Comparison of ENCODE assay signal across 25 mouse cellular contexts in genomic region chr11:121524191-121524590, GRCm38 (mm10). TPM values are rescaled to one million over a fixed set of nuclear protein-coding genes. Genes with fewer than 3 reads are reported as not detected.
DNase-seq lines count a peak whose midpoint lies in the region; ATAC-seq and TF ChIP-seq lines count a peak whose summit lies in the region.
"Had no signal": no experiment of that assay in that cellular context is flagged by ENCODE, and none has a peak within 500 bp of the region (broad histone marks: within the 10 kb centered on the region; RNA-seq: fewer than 3 reads in every experiment).

No protein-coding gene starts in this region.

- no peak overlapping the region for H3K4me2 ChIP-seq in embryonic facial prominence, embryonic 14.5 days (ENCODE audit: low read depth, low read length)
- no peak overlapping the region for H3K4me2 ChIP-seq in lung, embryonic 14.5 days
- H3K4me2 ChIP-seq in stomach, embryonic 16.5 days (ENCODE audit: low read depth, low read length), result no peak overlapping the region
- H3K4me2 ChIP-seq in stomach, postnatal 0 days (replicated peaks; ENCODE audit: low read depth), result no peak overlapping the region
- H3K4me2 ChIP-seq: forebrain, embryonic 12.5 days; forebrain, embryonic 15.5 days; heart, embryonic 12.5 days; heart, embryonic 15.5 days; hindbrain, embryonic 13.5 days had no signal

- no peak overlapping the region for H3K4me3 ChIP-seq in embryonic facial prominence, embryonic 14.5 days (ENCODE audit: low read depth, low read length)
- no peak overlapping the region for H3K4me3 ChIP-seq in embryonic facial prominence, embryonic 10.5 days
- no peak overlapping the region for H3K4me3 ChIP-seq in lung, embryonic 14.5 days (ENCODE audit: low read depth, low read length)
- H3K4me3 ChIP-seq in stomach, embryonic 16.5 days (replicated peaks; ENCODE audit: low read length), result no peak overlapping the region
- H3K4me3 ChIP-seq in stomach, postnatal 0 days (ENCODE audit: low read depth, low read length), result no peak overlapping the region
- H3K4me3 ChIP-seq: erythroblast, embryonic 14.5 days; forebrain, embryonic 12.5 days; forebrain, embryonic 15.5 days; heart, embryonic 12.5 days; heart, embryonic 15.5 days; hindbrain, embryonic 10.5 days; hindbrain, embryonic 13.5 days had no signal

- H3K4me1 ChIP-seq in embryonic facial prominence, embryonic 14.5 days (ENCODE audit: control insufficient read depth, insufficient read depth, low read length), result no peaks in the 10 kb centered on the region; the same call in 1 of the 2 replicates
- peaks cover 10% of the 10 kb centered on the region for H3K4me1 ChIP-seq in embryonic facial prominence, embryonic 10.5 days
- H3K4me1 ChIP-seq in lung, embryonic 14.5 days (ENCODE audit: insufficient read depth), result no peaks in the 10 kb centered on the region
- no peaks in the 10 kb centered on the region for H3K4me1 ChIP-seq in stomach, embryonic 16.5 days (ENCODE audit: control insufficient read depth, insufficient read depth, low read length)
- H3K4me1 ChIP-seq in stomach, postnatal 0 days (replicated peaks; ENCODE audit: control insufficient read depth, insufficient read depth), result no peaks in the 10 kb centered on the region
- H3K4me1 ChIP-seq: forebrain, embryonic 15.5 days; heart, embryonic 15.5 days had no signal

- no peaks in the 10 kb centered on the region for H3K27me3 ChIP-seq in embryonic facial prominence, embryonic 14.5 days (replicated peaks; ENCODE audit: control insufficient read depth, insufficient read depth, low read length)
- H3K27me3 ChIP-seq in embryonic facial prominence, embryonic 10.5 days (replicated peaks; ENCODE audit: low read depth, poor library complexity, severe bottlenecking), result no peaks in the 10 kb centered on the region
- H3K27me3 ChIP-seq in lung, embryonic 14.5 days (ENCODE audit: insufficient read depth, low read length), result no peaks in the 10 kb centered on the region
- no peaks in the 10 kb centered on the region for H3K27me3 ChIP-seq in stomach, embryonic 16.5 days (ENCODE audit: control insufficient read depth, insufficient read depth, low read length)
- H3K27me3 ChIP-seq in stomach, postnatal 0 days (ENCODE audit: control insufficient read depth, insufficient read depth, low read length), result no peaks in the 10 kb centered on the region
- H3K27me3 ChIP-seq: forebrain, embryonic 12.5 days; forebrain, embryonic 15.5 days; heart, embryonic 12.5 days; heart, embryonic 15.5 days; hindbrain, embryonic 13.5 days had no signal

- no peaks in the 10 kb centered on the region for H3K36me3 ChIP-seq in embryonic facial prominence, embryonic 14.5 days (ENCODE audit: control insufficient read depth, insufficient read depth, low read length)
- H3K36me3 ChIP-seq in embryonic facial prominence, embryonic 10.5 days (replicated peaks), result no peaks in the 10 kb centered on the region
- H3K36me3 ChIP-seq in lung, embryonic 14.5 days (ENCODE audit: insufficient read depth), result no peaks in the 10 kb centered on the region
- no peaks in the 10 kb centered on the region for H3K36me3 ChIP-seq in stomach, embryonic 16.5 days (ENCODE audit: control insufficient read depth, insufficient read depth, low read length)
- H3K36me3 ChIP-seq in stomach, postnatal 0 days (ENCODE audit: control insufficient read depth, insufficient read depth, low read length), result no peaks in the 10 kb centered on the region
- H3K36me3 ChIP-seq: forebrain, embryonic 12.5 days; forebrain, embryonic 15.5 days; heart, embryonic 12.5 days; heart, embryonic 15.5 days; hindbrain, embryonic 10.5 days; hindbrain, embryonic 13.5 days had no signal

- WGBS in embryonic facial prominence, embryonic 14.5 days, result 77% methylated on average over 7 of the region's 7 CpGs
- WGBS in embryonic facial prominence, embryonic 10.5 days, result 90% methylated on average over 7 of the region's 7 CpGs
- 62% methylated on average over 7 of the region's 7 CpGs for WGBS in lung, embryonic 14.5 days
- WGBS in stomach, embryonic 16.5 days, result 59% methylated on average over 7 of the region's 7 CpGs
- WGBS in stomach, postnatal 0 days, result 61% methylated on average over 7 of the region's 7 CpGs

- no peak for TF ChIP-seq EP300 in stomach, postnatal 0 days (optimal IDR thresholded peaks at IDR 0.05)

- ATAC-seq in embryonic facial prominence, embryonic 14.5 days (ENCODE audit: low read depth), result peak; percentile 27; the same call in 1 of the 2 replicates
- no peak for ATAC-seq in lung, embryonic 14.5 days (ENCODE audit: insufficient read depth)
- ATAC-seq in stomach, embryonic 16.5 days (ENCODE audit: insufficient read depth, low FRiP score), result no peak
- no peak for ATAC-seq in stomach, postnatal 0 days (ENCODE audit: low FRiP score, low TSS enrichment)
- ATAC-seq: activated CD4-positive, CD25-positive, alpha-beta regulatory T cell, adult 4 months; forebrain, embryonic 15.5 days; hindbrain, postnatal 0 days; inflammation-experienced regulatory T-cells, adult 6 months had no signal

- no peak overlapping the region for H3K27ac ChIP-seq in embryonic facial prominence, embryonic 14.5 days (replicated peaks; ENCODE audit: low read depth, low read length)
- no peak overlapping the region for H3K27ac ChIP-seq in embryonic facial prominence, embryonic 10.5 days (replicated peaks)
- H3K27ac ChIP-seq in lung, embryonic 14.5 days (ENCODE audit: low read depth), result 0 out of 2 replicates have a peak overlapping the region, but pooled peaks have one; percentile 27
- 0 out of 2 replicates have a peak overlapping the region, but pooled peaks have one; percentile 3 for H3K27ac ChIP-seq in stomach, embryonic 16.5 days (ENCODE audit: low read length)
- no peak overlapping the region for H3K27ac ChIP-seq in stomach, postnatal 0 days (replicated peaks)
- H3K27ac ChIP-seq: forebrain, embryonic 12.5 days; forebrain, embryonic 15.5 days; heart, embryonic 15.5 days; hindbrain, embryonic 10.5 days; hindbrain, embryonic 13.5 days; hindbrain, postnatal 0 days had no signal

- no peak overlapping the region for H3K9ac ChIP-seq in embryonic facial prominence, embryonic 14.5 days (ENCODE audit: low read depth, low read length)
- no peak overlapping the region for H3K9ac ChIP-seq in lung, embryonic 14.5 days
- no peak overlapping the region for H3K9ac ChIP-seq in stomach, embryonic 16.5 days (ENCODE audit: low read length)
- no peak overlapping the region for H3K9ac ChIP-seq in stomach, postnatal 0 days (ENCODE audit: low read length)
- H3K9ac ChIP-seq: forebrain, embryonic 12.5 days; forebrain, embryonic 15.5 days; heart, embryonic 12.5 days; heart, embryonic 15.5 days; hindbrain, embryonic 13.5 days had no signal

- no peaks in the 10 kb centered on the region for H3K9me3 ChIP-seq in embryonic facial prominence, embryonic 14.5 days (ENCODE audit: control insufficient read depth, low read length)
- H3K9me3 ChIP-seq in embryonic facial prominence, embryonic 10.5 days, result no peaks in the 10 kb centered on the region
- no peaks in the 10 kb centered on the region for H3K9me3 ChIP-seq in lung, embryonic 14.5 days (ENCODE audit: low read depth, low read length)
- H3K9me3 ChIP-seq in stomach, embryonic 16.5 days (replicated peaks; ENCODE audit: control insufficient read depth, low read length), result no peaks in the 10 kb centered on the region
- no peaks in the 10 kb centered on the region for H3K9me3 ChIP-seq in stomach, postnatal 0 days (ENCODE audit: control insufficient read depth, low read length)
- H3K9me3 ChIP-seq: forebrain, embryonic 12.5 days; forebrain, embryonic 15.5 days; heart, embryonic 12.5 days; heart, embryonic 15.5 days; hindbrain, embryonic 10.5 days; hindbrain, embryonic 13.5 days had no signal

- DNase-seq in cerebellum, adult 11-12 months, result peak; percentile 36
- no peak for DNase-seq in cerebellum, postnatal 36 days
- no peak for DNase-seq in embryonic facial prominence, embryonic 14.5 days (ENCODE audit: low spot score)
- no peak for DNase-seq in embryonic facial prominence, embryonic 10.5 days (ENCODE audit: low spot score)
- DNase-seq in lung, embryonic 14.5 days, result no peak
- DNase-seq in lung, postnatal 10 days, result no peak
- no peak for DNase-seq in stomach, postnatal 0 days (ENCODE audit: low spot score)
- DNase-seq: adrenal gland, adult 8-10 months; adrenal gland, postnatal 25 days; embryo, embryonic 11 days; gastrocnemius, postnatal 25 days; heart, adult 18-20 months; heart, postnatal 10 days; heart, postnatal 36 days had no signal

- TF ChIP-seq CTCF in lung, embryonic 14.5 days (IDR thresholded peaks at IDR 0.05; ENCODE audit: low read depth), result no peak
- no peak for TF ChIP-seq CTCF in stomach, postnatal 0 days (IDR thresholded peaks at IDR 0.05; ENCODE audit: low read depth)

RNA-seq across cellular contexts. Expression of gene Zfp750, which starts 5.1 kb away (rescaled TPM):
- polyA plus RNA-seq in embryonic facial prominence, embryonic 14.5 days (2014; fragmentation: Nextera tagmentation; extraction: Ambion mirVana), result 9.9 and 12.4 TPM in 2 replicates
- 0.73 and 0.91 TPM in 2 replicates for polyA plus RNA-seq in embryonic facial prominence, embryonic 10.5 days (2016; fragmentation: Nextera tagmentation; extraction: Ambion mirVana)
- 0.09 and 0.34 TPM in 2 replicates for polyA plus RNA-seq in lung, embryonic 14.5 days (2014; fragmentation: Nextera tagmentation; extraction: Ambion mirVana)
- 18.3 and 25.8 TPM in 2 replicates for polyA plus RNA-seq in stomach, embryonic 16.5 days (2015; fragmentation: Nextera tagmentation; extraction: Ambion mirVana)
- 19.2 and 22.7 TPM in 2 replicates for polyA plus RNA-seq in stomach, postnatal 0 days (2015; fragmentation: Nextera tagmentation; extraction: Ambion mirVana)
- polyA plus RNA-seq: erythroblast, embryonic 14.5 days had no signal

Comparison
In these comparisons a context has a peak if more than half of its experiments do, and no peak if none do; other contexts are left out.
1. H3K27ac ChIP-seq: peak in lung, embryonic 14.5 days (single experiment) and stomach, embryonic 16.5 days (single experiment); none in embryonic facial prominence, embryonic 14.5 days (single experiment), embryonic facial prominence, embryonic 10.5 days (single experiment) and stomach, postnatal 0 days (single experiment).